Mouse (Mus musculus) CH12.LX (cell line): ENCODE results near the gene Cwc22.

Experiments used
- CHD2 ChIP-seq: IDR thresholded peaks from 2 replicates; pipeline ENCODE4 v1.6.1; 2011; ENCODE audit warnings: low read length, improper control_type of control experiment
- CTCF ChIP-seq, 2 experiments: IDR thresholded peaks in 1 of 2; conservative IDR thresholded peaks in 1 of 2; 2 replicates each; pipeline ENCODE4 v1.5.1; 2011 to 2012; ENCODE audit warnings: low read depth in 2 of 2, low read length in 2 of 2, improper control_type of control experiment in 1 of 2, inconsistent platforms in 1 of 2, mild to moderate bottlenecking in 1 of 2, moderate library complexity in 1 of 2
- ELF1 ChIP-seq: IDR thresholded peaks from 2 replicates; pipeline ENCODE4 v1.6.1; 2014; ENCODE audit warnings: low read depth, mild to moderate bottlenecking, inconsistent platforms, low read length, improper control_type of control experiment
- EP300 ChIP-seq: IDR thresholded peaks from 2 replicates; pipeline ENCODE4 v1.6.1; 2011; ENCODE audit warnings: low read length, improper control_type of control experiment
- MAX ChIP-seq: IDR thresholded peaks from 2 replicates; pipeline ENCODE4 v1.6.1; 2011; ENCODE audit warnings: low read length, improper control_type of control experiment
- MAZ ChIP-seq: IDR thresholded peaks from 2 replicates; pipeline ENCODE4 v1.6.1; 2012; ENCODE audit warnings: low read depth, mild to moderate bottlenecking, inconsistent platforms, low read length, improper control_type of control experiment, moderate library complexity
- MEF2A ChIP-seq: IDR thresholded peaks from 2 replicates; pipeline ENCODE4 v1.6.1; 2014; ENCODE audit warnings: low read depth, mild to moderate bottlenecking, inconsistent platforms, low read length, improper control_type of control experiment, borderline replicate concordance
- POLR2A ChIP-seq: IDR thresholded peaks from 2 replicates; pipeline ENCODE4 v1.6.1; 2011; ENCODE audit warnings: low read depth, mild to moderate bottlenecking, improper control_type of control experiment, low read length
- RCOR1 ChIP-seq: conservative IDR thresholded peaks from 2 replicates; pipeline ENCODE4 v1.6.1; 2012; ENCODE audit warnings: low read depth, mild to moderate bottlenecking, inconsistent platforms, low read length, improper control_type of control experiment
- USF1 ChIP-seq: IDR thresholded peaks from 2 replicates; pipeline ENCODE4 v1.6.1; 2014; ENCODE audit warnings: low read depth, mild to moderate bottlenecking, inconsistent platforms, low read length, improper control_type of control experiment
- ZKSCAN1 ChIP-seq: IDR thresholded peaks from 2 replicates; pipeline ENCODE4 v1.6.1; 2012; ENCODE audit warnings: low read depth, inconsistent platforms, low read length, improper control_type of control experiment, borderline replicate concordance

DNA sequence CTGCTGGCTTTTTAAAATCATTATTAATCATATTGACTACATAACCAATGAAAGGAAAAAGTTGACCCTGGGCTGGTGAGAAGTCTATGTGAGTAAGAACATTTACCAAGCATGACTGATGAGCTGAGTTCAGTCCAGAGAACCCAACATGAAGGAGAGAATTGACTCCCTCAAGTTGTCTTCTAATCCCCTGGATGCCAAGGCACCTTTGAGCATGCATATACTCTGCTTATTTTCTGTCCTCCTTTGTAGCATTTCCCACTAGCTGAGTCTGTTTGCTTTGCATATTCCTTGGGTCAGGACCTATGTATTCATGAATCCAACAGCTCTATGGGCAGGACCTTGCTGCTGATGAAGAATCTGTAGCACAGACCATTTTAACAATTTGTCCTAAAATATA, 75.0 kb downstream of the Cwc22 start:
- no peak for TF ChIP-seq CTCF (conservative IDR thresholded peaks at IDR 0.05 in 1 of 2, IDR thresholded peaks at IDR 0.05 in 1 of 2; ENCODE audit: low read depth in 2 of 2, low read length in 2 of 2)
- TF ChIP-seq POLR2A, result no peak
- no peak for TF ChIP-seq MEF2A
- no peak for TF ChIP-seq MAZ
- no peak for TF ChIP-seq USF1
- TF ChIP-seq EP300, result no peak
- no peak for TF ChIP-seq ZKSCAN1
- TF ChIP-seq ELF1, result no peak
- no peak for TF ChIP-seq MAX
- no peak for TF ChIP-seq RCOR1
- no peak for TF ChIP-seq CHD2
